Mouse (Mus musculus): ENCODE measurements around the gene St3gal6. TPM values are rescaled to one million over a fixed set of nuclear protein-coding genes. Genes with fewer than 3 reads are reported as not detected.

The St3gal6 gene
- polyA plus RNA-seq, 1 experiment: 8.5 TPM

DNA sequence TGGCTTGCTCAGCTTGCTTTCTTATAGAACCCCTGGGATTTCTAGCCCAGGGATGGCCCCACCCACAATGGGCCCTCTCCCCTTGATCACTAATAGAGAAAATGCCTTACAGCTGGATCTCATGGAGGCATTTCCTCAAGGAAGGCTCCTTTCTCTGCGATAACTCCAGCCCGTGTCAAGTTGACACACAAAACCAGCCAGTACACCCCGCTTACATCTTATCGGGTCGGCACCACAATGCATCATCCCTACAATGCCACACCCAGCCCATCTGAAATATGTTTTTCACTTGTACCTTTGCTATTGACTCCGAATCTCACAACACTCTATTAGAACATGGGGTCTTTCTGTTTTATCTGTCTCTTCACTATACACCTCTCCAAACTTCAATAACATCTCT, 3.6 kb downstream of the St3gal6 start:
- TF ChIP-seq POLR2A (IDR thresholded peaks at IDR 0.05; ENCODE audit: borderline replicate concordance, extremely low read depth, insufficient read depth, insufficient read length, poor library complexity, severe bottlenecking) (no peak), CTCF (IDR thresholded peaks at IDR 0.05; ENCODE audit: borderline replicate concordance, extremely low read depth, insufficient read depth, insufficient read length) (no peak)
- no peak for DNase-seq (ENCODE audit: low read depth)

DNA sequence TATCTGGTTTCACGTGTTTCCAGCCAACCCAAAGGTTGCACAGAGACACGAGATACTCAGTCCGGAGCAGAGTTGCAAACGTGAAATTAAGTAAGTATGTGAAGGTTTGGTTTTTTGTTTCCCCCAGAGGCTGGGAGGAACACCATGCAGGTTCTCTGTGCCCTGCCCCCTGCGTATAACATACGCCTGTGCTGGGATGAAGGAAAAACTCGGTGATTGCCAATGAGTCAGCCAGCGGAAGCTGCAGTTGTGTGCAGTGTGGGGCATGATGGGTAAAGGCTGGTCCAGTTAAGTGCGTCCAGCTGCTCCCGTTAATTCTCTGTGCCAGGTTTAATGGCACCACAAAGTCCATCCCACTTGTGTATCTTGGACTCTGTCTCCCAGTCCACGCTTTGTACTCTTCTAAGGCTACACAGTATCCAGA, 4.4 kb downstream of the St3gal6 start:
- TF ChIP-seq POLR2A (IDR thresholded peaks at IDR 0.05; ENCODE audit: borderline replicate concordance, extremely low read depth, insufficient read depth, insufficient read length, poor library complexity, severe bottlenecking): no peak
- no peak for TF ChIP-seq CTCF (IDR thresholded peaks at IDR 0.05; ENCODE audit: borderline replicate concordance, extremely low read depth, insufficient read depth, insufficient read length)
- no peak for DNase-seq (ENCODE audit: low read depth)

DNA sequence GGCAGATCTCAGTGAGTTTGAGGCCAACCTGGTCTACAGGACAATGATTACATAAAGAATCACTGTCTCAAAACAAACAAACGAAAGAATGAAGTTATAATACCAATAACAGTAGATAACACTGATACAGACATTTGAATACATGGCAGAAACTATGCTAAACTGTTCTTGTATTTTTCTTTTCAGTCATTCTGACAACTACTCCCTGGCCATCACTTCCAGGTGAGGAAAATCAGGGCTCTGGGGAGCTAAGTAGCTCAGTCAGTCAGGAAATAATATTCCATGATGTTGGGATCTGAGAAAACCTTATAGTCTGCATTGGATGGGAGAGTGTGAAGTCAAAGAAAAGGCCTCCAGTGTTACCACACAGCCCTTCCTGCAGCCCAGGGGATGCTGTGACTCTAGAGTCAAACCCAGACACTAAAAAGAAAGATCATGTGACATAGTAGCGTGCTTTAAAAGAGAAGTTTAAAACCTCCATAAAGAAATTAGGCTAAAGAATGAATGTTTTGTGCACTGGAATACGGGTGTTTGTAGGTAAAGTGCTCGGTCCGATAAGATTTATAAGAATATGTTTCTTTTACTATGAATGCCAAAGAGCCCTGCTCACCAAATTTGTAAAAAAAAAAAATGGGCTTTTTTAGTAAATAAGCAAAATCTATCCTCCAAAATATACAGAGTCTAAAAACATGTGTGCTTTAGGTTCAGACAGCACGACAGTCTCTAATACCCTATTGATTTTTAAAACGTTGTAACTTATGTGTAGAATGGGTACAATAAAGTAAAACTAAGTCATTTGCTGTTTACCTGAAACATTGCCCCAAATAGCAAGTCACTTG, 6.9 kb downstream of the St3gal6 start:
- DNase-seq (ENCODE audit: low read depth): no peak
- TF ChIP-seq POLR2A (IDR thresholded peaks at IDR 0.05; ENCODE audit: borderline replicate concordance, extremely low read depth, insufficient read depth, insufficient read length, poor library complexity, severe bottlenecking) (no peak), CTCF (IDR thresholded peaks at IDR 0.05; ENCODE audit: borderline replicate concordance, extremely low read depth, insufficient read depth, insufficient read length) (no peak)

GRCm38 (mm10) chr16:58516161-58516560, 7.9 kb downstream of the St3gal6 start:
- TF ChIP-seq CTCF (IDR thresholded peaks at IDR 0.05; ENCODE audit: borderline replicate concordance, extremely low read depth, insufficient read depth, insufficient read length): no peak
- TF ChIP-seq POLR2A (IDR thresholded peaks at IDR 0.05; ENCODE audit: borderline replicate concordance, extremely low read depth, insufficient read depth, insufficient read length, poor library complexity, severe bottlenecking): no peak
- DNase-seq (ENCODE audit: low read depth): no peak

GRCm38 (mm10) chr16:58514565-58514964, 9.5 kb downstream of the St3gal6 start:
- DNase-seq (ENCODE audit: low read depth): no peak
- TF ChIP-seq POLR2A (IDR thresholded peaks at IDR 0.05; ENCODE audit: borderline replicate concordance, extremely low read depth, insufficient read depth, insufficient read length, poor library complexity, severe bottlenecking) (no peak), CTCF (IDR thresholded peaks at IDR 0.05; ENCODE audit: borderline replicate concordance, extremely low read depth, insufficient read depth, insufficient read length) (peak; percentile 12; the same call in 1 of the 2 replicates)

GRCm38 (mm10) chr16:58513755-58514154, 10.3 kb downstream of the St3gal6 start:
- TF ChIP-seq CTCF (IDR thresholded peaks at IDR 0.05; ENCODE audit: borderline replicate concordance, extremely low read depth, insufficient read depth, insufficient read length): no peak
- no peak for TF ChIP-seq POLR2A (IDR thresholded peaks at IDR 0.05; ENCODE audit: borderline replicate concordance, extremely low read depth, insufficient read depth, insufficient read length, poor library complexity, severe bottlenecking)
- DNase-seq (ENCODE audit: low read depth): no peak

- TF ChIP-seq POLR2A (IDR thresholded peaks at IDR 0.05; ENCODE audit: borderline replicate concordance, extremely low read depth, insufficient read depth, insufficient read length, poor library complexity, severe bottlenecking) (no peak), CTCF (IDR thresholded peaks at IDR 0.05; ENCODE audit: borderline replicate concordance, extremely low read depth, insufficient read depth, insufficient read length) (no peak)
- peak; percentile 64 for DNase-seq (ENCODE audit: low read depth)
Measured at GRCm38 (mm10) chr16:58512887-58513286, 11.2 kb downstream of the St3gal6 start.

GRCm38 (mm10) chr16:58512181-58512761, 11.8 kb downstream of the St3gal6 start:
- peak; percentile 67 for DNase-seq (ENCODE audit: low read depth)
- TF ChIP-seq POLR2A (IDR thresholded peaks at IDR 0.05; ENCODE audit: borderline replicate concordance, extremely low read depth, insufficient read depth, insufficient read length, poor library complexity, severe bottlenecking) (no peak), CTCF (IDR thresholded peaks at IDR 0.05; ENCODE audit: borderline replicate concordance, extremely low read depth, insufficient read depth, insufficient read length) (no peak)

DNA sequence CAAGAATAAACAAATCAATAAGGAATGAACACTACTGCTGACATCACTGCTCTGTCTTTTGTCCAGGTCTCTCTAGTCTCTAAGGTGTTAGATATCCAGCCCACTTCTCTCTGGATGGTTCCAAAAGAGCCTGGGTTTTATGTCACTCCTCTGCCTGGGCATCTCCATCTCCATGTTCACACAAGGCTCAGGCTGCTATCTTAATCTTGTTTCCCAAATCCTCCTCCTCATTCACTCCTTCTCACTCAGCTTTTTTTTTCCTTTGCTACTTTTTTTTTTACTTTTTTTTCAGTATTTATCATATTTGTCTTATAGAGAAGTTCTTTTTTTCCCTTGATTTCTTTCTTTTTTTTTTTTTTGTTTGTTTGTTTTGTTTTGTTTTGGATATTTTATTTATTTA, 19.1 kb downstream of the St3gal6 start:
- TF ChIP-seq CTCF (IDR thresholded peaks at IDR 0.05; ENCODE audit: borderline replicate concordance, extremely low read depth, insufficient read depth, insufficient read length) (no peak), POLR2A (IDR thresholded peaks at IDR 0.05; ENCODE audit: borderline replicate concordance, extremely low read depth, insufficient read depth, insufficient read length, poor library complexity, severe bottlenecking) (no peak)
- no peak for DNase-seq (ENCODE audit: low read depth)

GRCm38 (mm10) chr16:58502566-58502965, 21.5 kb downstream of the St3gal6 start:
- no peak for DNase-seq (ENCODE audit: low read depth)
- no peak for TF ChIP-seq CTCF (IDR thresholded peaks at IDR 0.05; ENCODE audit: borderline replicate concordance, extremely low read depth, insufficient read depth, insufficient read length)
- TF ChIP-seq POLR2A (IDR thresholded peaks at IDR 0.05; ENCODE audit: borderline replicate concordance, extremely low read depth, insufficient read depth, insufficient read length, poor library complexity, severe bottlenecking): no peak

- peak; percentile 35 for DNase-seq (ENCODE audit: low read depth)
- TF ChIP-seq POLR2A (IDR thresholded peaks at IDR 0.05; ENCODE audit: borderline replicate concordance, extremely low read depth, insufficient read depth, insufficient read length, poor library complexity, severe bottlenecking) (no peak), CTCF (IDR thresholded peaks at IDR 0.05; ENCODE audit: borderline replicate concordance, extremely low read depth, insufficient read depth, insufficient read length) (no peak)
Measured at GRCm38 (mm10) chr16:58501760-58502301, 22.2 kb downstream of the St3gal6 start.
